Mouse (Mus musculus) liver, embryonic 15.5 days (tissue): Measurements from ENCODE around the gene Fgfr2. TPM values are rescaled to one million over a fixed set of nuclear protein-coding genes. Genes with fewer than 3 reads are reported as not detected.

Experiments
- ATAC-seq: fragments of 200-750 bp; cut with Nextera tagmentation; 2 replicates; pipeline ENCODE4 v1.8.0; 2017; ENCODE audit warnings: moderate number of reproducible peaks, mild to moderate bottlenecking, moderate library complexity; ENCODE audit not compliant: insufficient read depth
- H3K27ac ChIP-seq: fragments of 300-500 bp; sonication (generic); replicated peaks from 2 replicates; pipeline ENCODE4 v1.5.1; 2015; ENCODE audit warnings: mild to moderate bottlenecking, inconsistent platforms
- H3K27me3 ChIP-seq: fragments of 300-500 bp; sonication (generic); 2 replicates; pipeline ENCODE4 v1.6.1; 2015; ENCODE audit warnings: mild to moderate bottlenecking, inconsistent platforms
- H3K36me3 ChIP-seq: fragments of 300-500 bp; sonication (generic); replicated peaks from 2 replicates; pipeline ENCODE4 v1.6.1; 2015; ENCODE audit warnings: moderate library complexity, mild to moderate bottlenecking, inconsistent platforms
- H3K4me1 ChIP-seq: fragments of 300-500 bp; sonication (generic); replicated peaks from 2 replicates; pipeline ENCODE4 v1.6.1; 2015; ENCODE audit warnings: inconsistent platforms
- H3K4me2 ChIP-seq: fragments of 300-500 bp; sonication (generic); 2 replicates; pipeline ENCODE4 v1.6.1; 2015; ENCODE audit warnings: moderate library complexity, mild to moderate bottlenecking, inconsistent platforms
- H3K4me3 ChIP-seq: fragments of 300-500 bp; sonication (generic); replicated peaks from 2 replicates; pipeline ENCODE4 v1.5.1; 2015; ENCODE audit warnings: mild to moderate bottlenecking, inconsistent platforms
- H3K9ac ChIP-seq: fragments of 300-500 bp; sonication (generic); 2 replicates; pipeline ENCODE4 v1.6.1; 2015; ENCODE audit warnings: moderate library complexity, mild to moderate bottlenecking, inconsistent platforms
- H3K9me3 ChIP-seq: fragments of 300-500 bp; sonication (generic); replicated peaks from 2 replicates; pipeline ENCODE4 v1.6.1; 2016; ENCODE audit warnings: inconsistent platforms
- WGBS: fragments of 180-500 bp; shearing (Covaris S2); methylation state at CpG from one replicate; pipeline ENCODE4 v1.1.7; 2015; ENCODE audit warnings: mixed read lengths; ENCODE audit not compliant: insufficient replicate concordance; 5-methylcytosine and 5-hydroxymethylcytosine counted together
- polyA plus RNA-seq: library from polyadenylated mRNA; unstranded; fragments of >200 nt; fragmentation: Nextera tagmentation; extraction: Ambion mirVana; gene quantifications from 2 replicates; pipeline ENCODE4 v1.2.1, GENCODE M21; 2015

Fgfr2 gene
- polyA plus RNA-seq, 1 experiment from 2014 or later: 10.5 TPM

DNA sequence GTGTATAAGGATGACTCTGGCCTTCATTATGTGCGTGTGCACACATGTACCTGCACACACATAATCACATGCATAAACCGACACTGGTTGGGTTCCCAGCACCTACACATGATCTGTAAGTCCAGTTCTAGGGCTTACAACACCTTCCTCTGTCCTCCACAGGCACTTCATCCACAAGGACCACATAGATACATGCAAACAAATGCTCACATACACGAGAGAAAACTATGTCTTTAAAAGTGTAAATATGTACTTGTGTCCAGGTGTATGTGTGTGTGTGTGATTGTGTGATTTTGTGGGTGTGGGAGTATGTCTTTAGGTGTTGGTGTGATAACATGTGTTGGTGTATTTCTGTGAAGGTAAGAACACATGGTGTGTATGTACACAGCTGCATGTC is 765.3 kb downstream of the Fgfr2 start:
- Histone ChIP-seq H3K36me3 (no peaks in the 10 kb centered on the region), H3K4me1 (peaks cover 15% of the 10 kb centered on the region; the same call in 1 of the 2 replicates), H3K9me3 (no peaks in the 10 kb centered on the region), H3K4me3 (no peak overlapping the region), H3K27ac (no peak overlapping the region), H3K27me3 (peaks cover 3% of the 10 kb centered on the region; the same call in 1 of the 2 replicates), H3K9ac (no peak overlapping the region), H3K4me2 (no peak overlapping the region)
- 64% methylated on average over 3 of the region's 3 CpGs for WGBS
- ATAC-seq: no peak

DNA sequence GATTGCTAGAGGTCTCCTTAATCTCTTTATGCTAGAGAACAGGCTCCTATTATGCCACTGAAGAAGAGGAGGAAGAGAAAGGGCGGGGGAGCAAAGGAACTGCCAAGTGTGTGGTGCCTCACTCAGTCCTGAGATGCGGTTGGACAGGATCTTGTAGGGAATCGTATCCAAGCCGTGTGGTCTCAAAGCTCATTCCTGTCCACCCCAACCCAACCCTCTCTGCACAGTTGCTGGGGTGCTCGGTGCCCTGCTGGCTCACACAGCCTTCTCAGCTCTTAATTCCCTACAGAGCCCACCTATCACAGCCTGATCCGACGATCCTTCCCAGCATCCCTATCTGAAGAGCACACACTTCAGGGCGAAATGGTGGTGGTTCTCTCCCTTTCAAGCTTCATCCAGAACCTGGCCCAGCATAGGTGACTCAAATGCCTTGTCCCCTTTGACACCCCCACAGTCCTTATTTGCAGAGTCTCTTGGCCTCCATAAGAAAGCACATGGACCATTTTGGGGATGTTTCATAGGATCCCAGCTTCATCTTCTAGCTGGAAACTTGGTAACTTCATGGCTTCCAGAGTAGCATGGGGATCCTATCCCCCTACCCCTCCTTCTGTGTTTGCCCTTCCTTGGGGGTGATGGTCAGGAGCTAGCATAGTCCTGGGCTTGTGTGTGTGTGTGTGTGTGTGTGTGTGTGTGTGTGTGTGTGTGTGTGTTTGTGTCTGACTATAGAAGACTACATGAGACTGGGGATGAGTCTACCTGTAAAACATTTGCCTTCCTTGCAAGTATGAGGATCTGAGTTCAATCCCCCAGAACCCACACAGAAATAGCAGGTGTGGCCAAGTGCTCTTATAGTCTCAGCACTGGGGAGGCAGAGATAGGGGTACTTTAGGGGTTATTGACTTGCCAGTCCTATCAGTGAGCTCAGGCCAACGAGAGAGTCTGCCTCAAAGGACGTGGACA is 766.0 kb downstream of the Fgfr2 start:
- peaks cover 15% of the 10 kb centered on the region; the same call in 1 of the 2 replicates for H3K4me1 ChIP-seq
- no peak overlapping the region for H3K4me2 ChIP-seq
- no peak overlapping the region for H3K27ac ChIP-seq
- 48% methylated on average over 10 of the region's 10 CpGs for WGBS
- no peak overlapping the region for H3K9ac ChIP-seq
- no peaks in the 10 kb centered on the region for H3K9me3 ChIP-seq
- H3K36me3 ChIP-seq: no peaks in the 10 kb centered on the region
- H3K27me3 ChIP-seq: no peaks in the 10 kb centered on the region; the same call in 1 of the 2 replicates
- no peak overlapping the region for H3K4me3 ChIP-seq
- no peak for ATAC-seq

DNA sequence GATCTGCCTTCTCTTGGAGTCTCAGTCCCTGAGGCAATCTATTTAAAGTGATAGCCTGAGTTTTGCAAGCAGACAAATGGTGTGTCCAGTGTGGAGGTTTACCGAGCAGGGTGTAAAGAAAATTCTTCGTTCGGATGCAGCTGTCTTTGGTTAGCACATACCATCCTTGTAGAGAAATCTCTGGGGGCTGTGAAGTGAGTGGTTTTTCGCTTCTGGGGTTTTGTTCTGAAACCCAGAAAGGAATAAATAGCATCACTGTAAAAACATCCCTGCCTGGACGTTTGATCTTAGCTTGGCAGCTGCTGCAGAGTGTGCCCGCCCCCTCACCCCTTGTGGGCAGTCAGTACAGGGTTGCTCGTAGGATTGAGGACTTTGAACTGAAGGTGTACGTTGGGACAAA is 767.0 kb downstream of the Fgfr2 start:
- ATAC-seq: no peak
- H3K27ac ChIP-seq: no peak overlapping the region

DNA sequence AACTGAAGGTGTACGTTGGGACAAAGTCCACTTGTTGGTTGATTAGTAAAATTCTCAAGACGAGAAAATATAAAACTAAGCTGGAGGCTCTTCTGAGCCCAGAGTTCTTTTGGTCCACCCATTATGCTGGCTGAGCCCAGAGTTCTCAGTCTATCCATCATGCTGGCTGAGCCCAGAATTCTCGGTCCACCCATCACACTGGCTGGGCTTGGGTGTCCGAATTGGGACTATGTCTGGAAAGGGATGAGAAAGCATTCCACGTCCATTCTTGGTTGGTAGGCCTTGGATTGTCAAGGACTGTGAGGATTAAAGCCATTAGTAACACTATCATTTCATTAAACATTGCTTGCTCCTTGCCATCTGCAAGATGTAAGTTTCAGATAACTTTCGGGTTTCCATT is 767.4 kb downstream of the Fgfr2 start:
- Histone ChIP-seq H3K9ac (no peak overlapping the region), H3K4me2 (no peak overlapping the region), H3K9me3 (no peaks in the 10 kb centered on the region), H3K27ac (no peak overlapping the region), H3K4me3 (no peak overlapping the region), H3K4me1 (peaks cover 15% of the 10 kb centered on the region; the same call in 1 of the 2 replicates), H3K36me3 (no peaks in the 10 kb centered on the region), H3K27me3 (no peaks in the 10 kb centered on the region; the same call in 1 of the 2 replicates)
- no peak for ATAC-seq
- WGBS: 51% methylated on average over 6 of the region's 6 CpGs

More for the DNA sequence above, 767.0 kb downstream of the Fgfr2 start:
- Histone ChIP-seq H3K9ac (no peak overlapping the region), H3K4me1 (peaks cover 15% of the 10 kb centered on the region; the same call in 1 of the 2 replicates), H3K4me2 (no peak overlapping the region), H3K27me3 (no peaks in the 10 kb centered on the region; the same call in 1 of the 2 replicates), H3K36me3 (no peaks in the 10 kb centered on the region), H3K9me3 (no peaks in the 10 kb centered on the region), H3K4me3 (no peak overlapping the region)
- WGBS: 52% methylated on average over 8 of the region's 8 CpGs

DNA sequence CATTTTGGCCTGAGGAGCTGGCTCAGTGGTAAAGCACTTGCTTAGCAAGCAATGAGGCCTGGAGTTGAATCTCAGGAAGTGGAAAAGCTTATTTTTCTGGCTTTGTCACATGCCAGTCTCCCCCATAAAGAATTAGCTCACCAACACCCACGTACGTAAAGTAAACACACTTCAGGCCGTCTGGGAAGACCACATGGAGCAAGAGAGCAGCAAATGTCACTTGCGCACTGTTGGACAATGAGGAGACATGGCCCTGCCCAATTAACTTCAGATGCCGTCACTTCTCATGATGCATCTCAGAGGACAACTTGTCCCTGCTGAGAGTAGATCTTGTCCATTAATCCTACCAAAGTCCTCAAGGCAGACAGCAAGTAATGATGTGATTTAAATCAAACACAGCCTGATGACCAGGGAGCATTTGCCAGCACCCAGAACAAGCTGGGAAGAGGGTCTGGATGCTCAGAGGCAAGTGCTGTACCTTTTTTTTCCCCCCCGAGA is 774.0 kb downstream of the Fgfr2 start:
- no peak overlapping the region for H3K4me3 ChIP-seq
- no peaks in the 10 kb centered on the region; the same call in 1 of the 2 replicates for H3K4me1 ChIP-seq
- ATAC-seq: no peak
- H3K4me2 ChIP-seq: no peak overlapping the region
- H3K36me3 ChIP-seq: no peaks in the 10 kb centered on the region
- WGBS: 62% methylated on average over 6 of the region's 6 CpGs
- no peak overlapping the region for H3K9ac ChIP-seq
- no peak overlapping the region for H3K27ac ChIP-seq
- H3K9me3 ChIP-seq: no peaks in the 10 kb centered on the region
- no peaks in the 10 kb centered on the region; the same call in 1 of the 2 replicates for H3K27me3 ChIP-seq

DNA sequence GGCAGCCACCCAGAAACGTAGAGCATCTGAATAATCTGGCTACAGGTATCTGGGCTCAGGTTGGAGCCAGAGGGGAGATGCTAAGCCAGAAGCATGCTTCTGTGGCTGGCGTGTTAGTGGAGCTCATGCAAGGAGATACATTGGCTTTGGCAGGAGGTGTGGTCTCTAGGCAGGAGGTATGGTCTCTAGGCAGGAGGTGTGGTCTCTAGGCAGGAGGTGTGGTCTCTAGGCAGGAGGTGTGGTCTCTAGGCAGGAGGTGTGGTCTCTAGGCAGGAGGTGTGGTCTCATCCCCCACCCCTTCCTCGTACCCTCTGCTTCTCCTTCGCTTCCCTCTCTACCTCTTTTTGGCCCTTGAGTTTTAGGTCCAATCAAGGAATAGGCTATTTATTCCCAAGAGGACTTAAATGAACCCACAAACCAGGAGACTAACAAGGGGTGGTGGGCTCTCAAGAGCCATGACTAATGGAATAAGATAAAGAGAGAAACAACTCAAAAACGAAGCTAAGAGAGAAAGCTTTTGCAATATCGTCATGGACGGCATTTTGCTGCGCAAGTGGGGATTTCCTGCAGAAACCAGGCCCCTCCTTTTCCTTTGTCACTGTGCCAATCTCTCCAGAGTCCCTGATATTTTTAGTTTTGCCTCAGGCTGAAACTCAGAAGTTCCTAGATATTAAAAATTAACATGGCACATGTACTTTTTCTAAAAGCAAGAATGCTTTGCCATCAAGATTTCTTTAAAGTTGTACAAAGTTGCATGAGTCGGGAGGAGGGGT is 775.7 kb downstream of the Fgfr2 start:
- Histone ChIP-seq H3K9me3 (no peaks in the 10 kb centered on the region), H3K4me3 (no peak overlapping the region), H3K9ac (no peak overlapping the region), H3K4me1 (peaks cover 5% of the 10 kb centered on the region; the same call in 1 of the 2 replicates), H3K27ac (no peak overlapping the region), H3K36me3 (no peaks in the 10 kb centered on the region), H3K27me3 (no peaks in the 10 kb centered on the region; the same call in 1 of the 2 replicates), H3K4me2 (no peak overlapping the region)
- 37% methylated on average over 9 of the region's 9 CpGs for WGBS
- ATAC-seq: no peak

DNA sequence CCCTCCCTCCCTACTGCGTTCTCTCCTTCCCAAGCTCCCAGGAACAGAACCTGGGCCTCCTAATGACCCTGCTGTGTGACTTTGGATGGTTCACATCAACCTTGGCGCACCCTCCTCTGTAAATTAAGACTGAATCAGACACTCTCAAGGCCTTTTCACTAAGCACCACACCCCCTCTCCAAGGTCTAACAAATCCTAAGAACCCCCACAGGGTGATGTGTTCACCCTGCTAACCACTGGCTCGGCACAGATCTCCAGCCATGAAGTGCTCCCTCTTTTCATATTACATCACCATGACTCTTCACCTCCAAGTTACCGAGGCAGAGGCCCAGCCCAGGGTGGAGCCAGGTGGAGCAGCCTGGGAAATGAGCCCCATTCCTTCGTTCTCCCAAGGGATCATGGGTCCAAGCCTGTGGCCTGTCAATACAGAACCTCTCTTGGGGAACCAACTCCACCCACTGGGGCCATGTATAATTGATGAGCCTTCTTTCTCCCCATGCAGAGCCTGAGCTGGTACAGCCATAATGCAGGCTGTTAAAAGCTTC is 777.6 kb downstream of the Fgfr2 start:
- ATAC-seq: no peak

DNA sequence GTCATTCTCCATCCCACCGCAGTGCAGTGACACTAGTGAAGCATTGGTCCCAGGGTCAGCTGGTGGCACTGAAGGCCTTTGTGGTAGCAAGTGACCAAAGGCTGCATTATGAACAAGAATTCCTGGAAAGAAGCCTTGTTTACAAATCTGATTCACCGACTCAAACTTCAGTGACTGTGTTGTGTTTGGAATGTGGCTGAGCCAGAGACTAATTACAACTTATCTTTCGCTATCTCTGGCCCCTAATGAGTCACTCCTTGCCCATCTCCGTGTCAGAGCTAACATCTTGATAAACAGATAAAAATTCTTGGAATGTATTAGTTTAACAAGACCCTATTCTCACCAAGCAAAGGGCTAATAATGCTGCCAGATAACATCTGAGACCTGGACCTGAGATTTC is 778.5 kb downstream of the Fgfr2 start:
- H3K9ac ChIP-seq: no peak overlapping the region
- H3K4me3 ChIP-seq: no peak overlapping the region
- peaks cover 5% of the 10 kb centered on the region; the same call in 1 of the 2 replicates for H3K4me1 ChIP-seq
- no peaks in the 10 kb centered on the region for H3K36me3 ChIP-seq
- H3K27ac ChIP-seq: no peak overlapping the region
- H3K9me3 ChIP-seq: no peaks in the 10 kb centered on the region
- H3K4me2 ChIP-seq: no peak overlapping the region
- 44% methylated on average over 4 of the region's 4 CpGs for WGBS
- no peaks in the 10 kb centered on the region for H3K27me3 ChIP-seq
- ATAC-seq: no peak

More for the DNA sequence above, 777.6 kb downstream of the Fgfr2 start:
- no peaks in the 10 kb centered on the region for H3K9me3 ChIP-seq
- no peak overlapping the region for H3K4me2 ChIP-seq
- no peak overlapping the region for H3K9ac ChIP-seq
- H3K4me3 ChIP-seq: no peak overlapping the region
- H3K27me3 ChIP-seq: no peaks in the 10 kb centered on the region
- H3K4me1 ChIP-seq: peaks cover 5% of the 10 kb centered on the region; the same call in 1 of the 2 replicates
- 57% methylated on average over 5 of the region's 5 CpGs for WGBS
- H3K36me3 ChIP-seq: no peaks in the 10 kb centered on the region
- H3K27ac ChIP-seq: no peak overlapping the region

DNA sequence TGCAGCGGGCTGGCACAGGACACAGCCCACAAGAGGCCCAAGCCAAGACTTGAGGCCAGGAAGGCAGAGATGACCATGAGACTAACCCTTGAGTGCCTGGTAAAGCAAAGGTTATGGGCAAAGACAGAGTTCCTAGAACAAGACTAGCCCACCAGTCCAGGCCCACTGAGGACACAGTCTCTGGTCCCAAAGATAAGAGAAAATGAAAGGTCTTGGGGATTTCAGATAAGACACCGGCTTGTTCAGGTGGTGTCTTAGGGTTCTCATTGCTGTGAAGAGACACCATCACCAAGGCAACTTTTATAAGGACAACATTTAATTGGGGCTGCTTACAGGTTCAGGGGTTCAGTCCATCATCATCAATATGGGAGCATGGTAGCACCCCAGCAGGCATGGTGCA is 779.2 kb downstream of the Fgfr2 start:
- Histone ChIP-seq H3K4me1 (peaks cover 5% of the 10 kb centered on the region; the same call in 1 of the 2 replicates), H3K36me3 (no peaks in the 10 kb centered on the region), H3K4me2 (no peak overlapping the region), H3K27ac (no peak overlapping the region), H3K9me3 (no peaks in the 10 kb centered on the region), H3K27me3 (no peaks in the 10 kb centered on the region), H3K4me3 (no peak overlapping the region), H3K9ac (no peak overlapping the region)
- no peak for ATAC-seq
- 44% methylated on average over 2 of the region's 2 CpGs for WGBS

DNA sequence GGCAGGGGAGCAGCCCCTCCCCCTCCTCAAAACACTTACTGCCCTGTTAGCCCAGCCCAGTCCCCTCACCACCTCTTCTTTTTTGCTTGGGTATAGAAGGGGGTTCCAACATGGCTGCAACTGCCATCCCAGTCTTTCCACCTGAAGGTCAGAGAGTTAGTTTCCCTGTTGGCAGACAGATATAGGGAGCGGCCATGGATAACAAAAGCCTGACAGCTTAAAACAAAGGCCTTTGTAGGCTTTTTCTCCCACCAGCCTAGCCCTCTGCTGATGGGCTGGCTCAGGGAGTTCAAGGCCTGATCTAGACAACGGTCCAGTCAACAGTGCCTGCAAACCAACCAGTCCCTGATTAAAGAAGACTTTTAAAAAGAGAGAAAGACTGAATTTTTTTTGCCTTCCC is 780.0 kb downstream of the Fgfr2 start:
- Histone ChIP-seq H3K9me3 (no peaks in the 10 kb centered on the region), H3K27me3 (no peaks in the 10 kb centered on the region), H3K27ac (no peak overlapping the region), H3K9ac (no peak overlapping the region), H3K4me1 (peaks cover 5% of the 10 kb centered on the region; the same call in 1 of the 2 replicates), H3K4me2 (no peak overlapping the region), H3K4me3 (no peak overlapping the region), H3K36me3 (no peaks in the 10 kb centered on the region)
- 73% methylated on average over 2 of the region's 2 CpGs for WGBS
- no peak for ATAC-seq
